Mouse (Mus musculus): ENCODE data around the gene Inpp5a.
"Not testable (repeated sequence)": the region's sequence is repeated elsewhere in the genome, so short reads cannot be mapped to it uniquely, and the experiment has no call there.

The Inpp5a gene

DNA sequence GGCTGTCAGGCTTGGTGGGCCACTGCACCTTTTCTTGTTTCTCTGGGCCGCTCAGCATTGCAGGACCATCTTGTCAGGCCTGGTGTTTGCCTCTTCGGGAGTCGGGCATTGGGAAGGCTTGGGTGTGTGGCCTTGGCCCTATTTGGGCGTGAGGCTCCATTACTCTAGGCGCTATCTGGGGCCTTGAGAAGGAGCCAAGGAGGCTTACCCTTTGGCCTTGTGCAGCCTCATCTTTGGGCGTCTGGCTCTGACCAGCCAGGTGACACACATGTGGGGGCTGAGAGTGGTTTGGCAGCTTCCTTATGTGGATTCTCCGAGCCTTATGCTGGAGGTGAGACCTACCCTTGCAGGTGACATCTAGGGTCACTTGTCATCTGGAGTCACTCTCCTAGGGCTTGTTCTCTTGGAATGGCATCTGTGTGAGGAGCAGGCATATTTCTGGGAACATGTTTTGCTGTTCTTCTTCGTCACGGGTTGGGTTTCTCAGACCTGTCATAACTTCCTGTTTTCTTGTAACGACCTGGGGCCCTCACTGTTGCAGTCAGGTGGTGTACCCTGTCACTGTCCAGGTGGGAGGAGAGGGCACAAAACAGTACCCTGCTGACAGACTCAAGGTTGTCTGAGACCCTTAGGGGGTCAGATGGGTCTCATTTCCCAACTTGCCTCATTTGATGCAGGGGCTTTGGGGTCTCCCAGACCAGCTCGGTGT, 11.2 kb downstream of the Inpp5a start:
- DNase-seq (ENCODE audit: low spot score), result no peak

DNA sequence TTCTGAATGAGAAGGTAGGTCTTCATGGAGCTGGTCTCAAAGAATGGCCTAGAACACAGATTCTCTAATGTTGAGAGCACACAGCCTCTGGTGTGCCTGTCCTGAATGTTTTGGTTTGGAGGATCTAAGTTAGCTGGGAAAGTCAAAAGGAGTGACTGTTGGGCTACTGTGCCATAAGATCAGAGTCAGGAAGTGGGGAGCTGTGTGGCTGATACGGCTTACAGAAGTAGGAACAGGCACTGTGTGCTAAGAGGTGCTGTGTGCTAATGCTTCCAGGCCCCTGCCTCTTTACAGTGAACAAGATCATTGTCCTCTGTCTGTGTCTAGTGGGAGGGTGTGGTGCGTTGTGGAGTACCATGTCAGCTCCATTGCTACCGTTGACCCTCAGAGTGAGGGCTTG, 12.0 kb downstream of the Inpp5a start:
- DNase-seq (ENCODE audit: low spot score), result no peak

DNA sequence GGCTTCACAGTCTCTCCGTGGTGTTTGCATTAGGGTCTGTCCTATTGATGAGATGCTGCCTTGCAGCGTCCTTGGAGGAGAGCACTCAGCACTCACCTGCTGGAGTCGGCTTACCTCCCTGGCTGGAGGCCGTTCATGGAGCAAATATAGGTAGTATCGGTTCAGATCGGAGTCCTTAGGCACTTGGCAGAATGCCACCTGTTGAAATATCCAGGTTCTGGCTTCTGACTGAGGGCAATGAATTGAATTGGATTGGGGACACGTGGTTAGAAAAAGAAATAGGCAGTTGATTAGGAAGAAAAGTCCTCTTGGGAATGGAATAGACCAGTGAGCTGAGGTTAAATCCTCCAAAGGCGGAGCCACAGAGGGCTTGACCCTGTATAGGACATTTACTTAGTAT, 12.9 kb downstream of the Inpp5a start:
- DNase-seq (ENCODE audit: low spot score), result no peak

DNA sequence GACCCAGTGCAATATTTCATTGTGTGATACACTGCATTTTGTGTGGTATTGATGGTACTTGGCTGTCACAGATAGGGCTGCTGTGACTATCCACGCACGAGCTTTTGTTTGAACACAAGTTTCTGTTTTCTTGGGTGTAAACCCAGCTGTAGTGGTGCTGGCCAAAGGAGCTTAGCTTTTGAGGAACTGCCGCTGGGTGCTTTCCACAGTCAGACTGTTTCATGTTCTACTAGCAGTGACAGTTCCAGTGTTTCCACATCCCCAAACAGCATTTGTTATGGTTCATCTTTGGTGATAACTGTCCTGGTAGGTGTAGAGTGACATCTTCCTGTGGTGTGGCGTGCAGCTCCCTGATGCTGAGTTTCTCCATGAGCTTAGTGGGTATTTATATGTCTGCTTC, 13.8 kb downstream of the Inpp5a start:
- no peak for DNase-seq (ENCODE audit: low spot score)

DNA sequence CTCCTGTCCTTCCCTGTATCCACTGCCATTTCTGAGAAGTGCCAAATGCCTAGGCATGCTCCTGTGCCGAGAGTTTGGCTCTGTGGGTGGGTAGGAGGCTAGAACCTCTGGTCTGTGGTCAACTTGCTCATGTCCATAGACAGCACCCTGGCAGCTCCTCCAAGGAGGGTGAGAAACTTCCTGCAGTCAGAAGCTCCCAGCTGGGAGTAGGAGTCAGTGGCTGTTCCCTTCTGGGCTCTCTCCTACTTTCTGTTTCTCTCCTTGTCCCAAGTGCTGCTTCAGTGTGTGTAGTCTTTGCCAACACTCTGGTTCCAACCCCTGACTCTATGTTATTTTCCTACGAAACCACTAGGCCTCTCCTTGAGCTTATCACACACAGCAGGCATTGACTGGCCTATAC, 17.7 kb downstream of the Inpp5a start:
- no peak for DNase-seq (ENCODE audit: low spot score)

DNA sequence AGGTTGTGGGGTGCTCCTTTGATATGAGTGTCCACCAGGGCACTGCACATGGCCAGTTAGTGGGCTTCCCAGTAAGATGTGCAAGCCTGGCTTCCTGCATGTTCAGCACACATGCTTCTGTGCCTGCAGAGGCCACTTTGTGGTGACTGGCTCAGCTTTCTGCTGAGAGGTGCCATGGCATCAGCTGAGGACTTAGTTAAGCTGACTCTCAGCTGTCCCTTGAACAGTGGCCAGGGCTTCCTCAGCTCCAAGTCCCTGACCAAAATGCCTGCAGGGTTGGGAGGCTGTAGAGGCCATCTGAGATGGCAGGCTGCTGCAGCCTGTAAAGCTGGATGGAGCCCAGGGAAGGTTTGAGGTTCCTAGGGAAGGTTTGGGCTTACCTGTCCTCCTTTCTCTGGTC, 19.1 kb downstream of the Inpp5a start:
- DNase-seq (ENCODE audit: low spot score), result no peak

DNA sequence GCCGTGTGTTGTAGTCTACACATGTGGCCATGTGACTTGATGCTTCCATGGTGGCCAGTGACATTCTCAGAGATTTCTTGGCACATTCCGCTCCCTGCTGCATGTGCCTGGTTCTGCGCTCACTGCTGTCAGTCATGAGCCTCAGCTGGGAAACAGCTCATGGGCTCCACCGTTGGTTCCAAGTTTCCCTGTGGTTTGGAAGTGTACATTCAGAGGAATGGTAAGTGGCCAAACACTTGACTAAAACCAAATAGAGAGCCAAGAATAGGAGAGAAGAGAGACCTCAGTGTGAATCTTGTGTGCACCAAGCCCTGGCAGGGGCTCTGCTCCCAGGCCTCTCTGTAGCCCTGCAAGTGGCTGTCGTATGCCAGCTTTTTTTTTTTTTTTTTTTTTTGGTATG, 21.0 kb downstream of the Inpp5a start:
- DNase-seq (ENCODE audit: low spot score), result no peak

DNA sequence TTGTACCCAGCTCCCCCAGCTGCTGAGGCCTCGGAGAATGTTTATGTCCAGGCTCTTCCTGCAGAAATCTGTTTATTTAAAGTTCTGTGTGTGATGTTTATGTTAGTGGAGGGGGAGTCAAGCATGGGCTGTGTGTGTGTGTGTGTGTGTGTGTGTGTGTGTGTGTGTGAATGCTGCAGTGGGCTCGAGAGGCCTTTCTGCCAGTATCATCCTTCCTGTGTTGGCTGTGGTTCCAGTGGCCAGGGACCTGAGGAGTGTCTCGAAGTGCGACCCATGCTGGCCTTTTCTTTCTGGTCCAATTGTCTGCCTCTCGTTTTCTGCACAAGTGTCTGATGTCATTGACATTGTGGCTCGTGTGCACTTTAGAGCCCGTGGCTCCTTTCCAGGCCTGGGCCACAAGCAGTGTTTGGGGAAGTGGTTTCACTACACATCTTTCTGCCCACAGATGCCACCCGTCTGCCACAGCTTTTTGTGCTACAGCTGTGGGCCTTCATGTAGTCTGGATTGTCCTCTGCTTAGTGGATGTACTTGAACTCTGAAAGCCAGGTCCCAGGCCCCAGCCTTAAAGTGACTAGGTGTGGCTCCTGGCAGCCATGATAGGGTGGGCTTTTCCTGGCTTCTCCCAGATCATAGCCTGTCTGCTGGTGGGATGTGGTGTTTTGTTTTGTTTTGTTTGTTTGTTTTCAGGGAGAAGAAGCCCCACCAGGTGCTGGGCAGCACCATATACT, 23.5 kb downstream of the Inpp5a start:
- no peak for DNase-seq (ENCODE audit: low spot score)

DNA sequence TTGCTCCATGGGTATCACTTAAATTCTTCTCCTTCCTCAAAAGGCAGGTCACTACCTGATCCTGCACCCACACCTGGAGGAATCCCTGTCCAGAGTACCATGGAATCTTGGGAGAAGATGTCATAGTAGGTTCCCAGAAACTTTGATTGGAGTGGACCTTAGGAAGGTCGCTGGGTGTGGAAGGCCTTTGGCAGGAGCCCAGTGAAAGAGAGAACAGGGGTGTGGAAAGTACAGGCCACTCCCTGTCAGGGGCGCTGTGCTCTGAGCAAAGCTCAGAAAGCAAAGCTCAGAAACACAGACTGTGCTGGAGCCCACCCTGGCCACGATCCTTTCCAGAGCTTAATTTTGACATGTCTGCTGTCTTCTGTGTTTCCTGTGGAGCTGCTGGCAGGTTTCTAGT, 24.5 kb downstream of the Inpp5a start:
- DNase-seq (ENCODE audit: low spot score), result no peak

DNA sequence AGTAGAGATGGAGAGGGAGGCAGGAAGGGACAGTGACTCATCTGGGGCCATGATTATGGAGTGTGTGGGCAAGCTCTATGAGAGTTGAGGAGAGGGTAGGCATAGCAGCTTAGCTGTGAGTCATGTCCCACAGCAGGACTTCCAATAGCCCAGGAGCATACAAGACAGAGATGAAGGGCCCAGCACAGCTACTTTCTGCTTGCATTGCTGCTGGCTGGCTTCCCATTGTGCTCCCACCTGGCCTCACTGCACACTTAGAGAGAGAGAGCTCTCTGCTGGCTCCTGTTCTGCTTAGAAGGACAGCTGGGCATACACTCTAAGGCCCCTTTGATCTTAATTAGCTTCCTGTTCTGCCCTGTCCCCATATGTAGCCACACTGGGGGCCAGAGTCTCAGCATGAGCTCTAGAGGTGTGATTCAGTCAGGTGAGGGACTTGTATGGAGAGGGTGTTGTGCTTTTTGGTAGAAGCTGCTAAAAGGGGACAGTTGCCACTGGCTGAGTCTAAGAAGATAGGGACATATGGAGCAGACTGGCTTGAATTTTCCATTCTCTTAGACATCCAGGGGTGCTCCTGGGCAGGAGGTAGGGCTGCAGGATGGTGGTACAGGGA, 26.8 kb downstream of the Inpp5a start:
- DNase-seq (ENCODE audit: low spot score), result no peak

DNA sequence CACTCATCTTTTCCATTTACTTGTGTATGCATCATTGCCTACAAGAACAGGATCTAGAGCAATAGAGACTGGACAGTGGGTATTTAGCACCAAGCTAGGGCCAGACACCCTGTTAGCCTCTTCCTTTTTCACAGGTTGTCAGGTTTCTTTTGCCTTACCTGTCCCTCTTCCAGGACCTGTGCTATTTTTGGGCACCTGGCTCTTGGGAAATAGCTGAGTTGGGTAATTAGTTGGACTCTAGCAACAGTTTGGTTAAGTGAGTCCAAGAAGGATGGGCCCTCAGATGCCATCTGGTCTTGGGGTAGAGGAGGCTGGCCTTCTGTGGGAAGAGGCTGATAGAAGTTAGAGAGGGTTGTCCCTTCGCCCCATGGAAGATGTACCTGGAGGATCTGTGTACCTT, 29.5 kb downstream of the Inpp5a start:
- DNase-seq (ENCODE audit: low spot score), result no peak

DNA sequence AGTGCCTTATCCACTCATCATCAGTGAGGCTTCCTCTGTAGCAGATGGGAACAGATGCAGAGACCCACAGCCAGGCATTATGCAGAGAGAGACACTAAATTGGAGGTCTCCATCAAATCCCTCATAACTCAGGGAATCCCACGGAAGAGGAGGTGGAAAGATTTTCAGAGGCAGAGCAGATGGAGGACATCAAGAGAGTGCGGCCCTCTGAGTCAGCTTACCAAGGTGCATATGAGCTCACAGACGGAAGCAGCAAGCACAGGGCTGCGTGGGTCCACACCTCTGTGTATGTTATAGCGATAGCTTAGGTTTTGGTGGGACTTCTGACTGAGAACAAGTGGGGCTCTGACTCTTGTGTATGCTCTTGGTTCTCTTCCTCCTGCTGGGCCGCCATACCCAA, 33.9 kb downstream of the Inpp5a start:
- no peak for DNase-seq (ENCODE audit: low spot score)

DNA sequence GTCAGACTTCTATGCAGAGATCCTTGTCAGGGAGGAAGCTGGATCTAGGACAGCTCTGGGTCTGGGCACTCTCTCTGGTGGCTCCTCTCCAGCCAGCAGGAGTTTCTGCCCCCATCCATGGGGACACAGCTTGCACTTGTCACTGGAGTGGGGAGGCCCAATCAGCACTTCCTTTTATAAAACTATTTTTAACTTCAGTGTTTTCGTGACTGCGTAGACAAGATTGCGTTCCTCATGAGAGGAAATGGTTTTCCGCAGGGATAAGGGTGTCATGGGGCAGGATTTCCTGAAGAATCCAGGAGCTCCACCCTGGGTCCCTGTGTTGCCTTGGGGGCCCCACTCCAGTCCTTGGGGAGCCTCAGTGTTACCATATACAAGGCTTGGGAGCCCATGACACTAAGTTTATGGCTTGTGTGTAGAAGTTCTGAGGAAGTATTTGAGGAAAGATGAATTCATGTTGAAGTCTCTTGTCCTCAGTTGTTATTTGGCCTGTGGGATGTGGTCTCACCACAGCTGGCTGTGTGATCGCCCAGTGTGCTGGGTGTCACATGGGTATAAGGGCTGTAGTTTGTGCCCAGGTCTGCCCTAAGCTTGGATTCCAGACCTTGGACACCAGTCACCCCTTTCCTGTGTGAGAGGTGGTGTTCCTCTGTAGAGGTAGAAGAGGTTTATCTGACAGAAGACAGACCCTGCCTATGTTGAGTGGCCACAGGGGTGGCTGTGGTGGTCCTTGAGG, 45.4 kb downstream of the Inpp5a start:
- DNase-seq (ENCODE audit: low spot score), result no peak

DNA sequence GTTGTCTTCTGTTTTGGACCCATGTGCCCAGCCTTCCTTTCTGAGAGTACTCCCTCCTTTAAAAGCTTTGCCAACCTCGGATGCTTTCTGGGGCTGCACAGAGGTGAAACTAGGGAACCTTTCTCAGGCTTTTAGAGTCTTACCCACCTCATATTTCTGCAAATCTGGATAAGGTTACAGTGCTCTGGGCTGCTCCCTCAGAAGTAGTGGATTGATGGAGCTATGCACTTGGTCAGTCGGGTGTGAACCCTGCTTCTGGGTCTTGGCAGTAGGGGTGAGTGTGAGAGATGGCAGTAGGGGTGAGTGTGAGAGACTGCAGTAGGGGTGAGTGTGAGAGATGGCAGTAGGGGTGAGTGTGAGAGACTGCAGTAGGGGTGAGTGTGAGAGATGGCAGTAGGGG, 46.0 kb downstream of the Inpp5a start:
- DNase-seq (ENCODE audit: low spot score), result not testable (repeated sequence)

DNA sequence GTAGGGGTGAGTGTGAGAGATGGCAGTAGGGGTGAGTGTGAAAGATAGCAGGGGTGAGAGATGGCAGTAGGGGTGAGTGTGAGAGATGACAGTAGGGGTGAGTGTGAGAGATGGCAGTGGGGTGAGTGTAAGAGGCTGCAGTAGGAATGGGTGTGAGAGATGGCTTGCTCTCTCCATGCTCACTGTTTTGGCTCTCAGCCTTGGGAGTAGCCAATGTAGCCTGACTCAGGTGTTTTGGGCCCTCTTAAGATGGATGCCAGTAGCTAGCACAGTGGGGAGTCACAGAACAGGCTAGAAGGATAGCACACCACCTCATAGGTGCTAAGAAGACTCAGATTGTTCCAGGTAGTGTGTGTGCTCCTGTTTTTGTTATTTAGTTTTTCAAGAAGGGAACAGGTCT, 46.8 kb downstream of the Inpp5a start:
- DNase-seq (ENCODE audit: low spot score), result no peak

DNA sequence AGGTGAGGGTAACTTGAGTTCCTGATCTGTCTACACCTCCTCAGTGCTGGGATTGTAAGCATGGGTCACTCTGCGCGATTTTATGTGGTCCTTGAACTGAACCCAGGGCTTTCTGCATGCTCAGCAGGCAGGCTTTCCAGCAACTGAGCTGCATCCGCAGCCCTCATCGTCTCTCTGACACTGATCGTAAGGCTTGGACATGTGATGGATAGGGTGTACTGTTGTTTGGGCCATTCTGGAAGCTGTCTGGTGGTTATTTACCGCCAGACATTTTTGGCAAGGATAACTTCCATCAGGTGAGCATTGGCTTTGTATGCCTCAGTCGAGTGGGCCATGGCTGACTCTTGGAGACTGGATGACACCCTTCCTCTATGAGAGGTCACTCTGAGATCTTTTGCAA, 48.0 kb downstream of the Inpp5a start:
- DNase-seq (ENCODE audit: low spot score), result no peak

DNA sequence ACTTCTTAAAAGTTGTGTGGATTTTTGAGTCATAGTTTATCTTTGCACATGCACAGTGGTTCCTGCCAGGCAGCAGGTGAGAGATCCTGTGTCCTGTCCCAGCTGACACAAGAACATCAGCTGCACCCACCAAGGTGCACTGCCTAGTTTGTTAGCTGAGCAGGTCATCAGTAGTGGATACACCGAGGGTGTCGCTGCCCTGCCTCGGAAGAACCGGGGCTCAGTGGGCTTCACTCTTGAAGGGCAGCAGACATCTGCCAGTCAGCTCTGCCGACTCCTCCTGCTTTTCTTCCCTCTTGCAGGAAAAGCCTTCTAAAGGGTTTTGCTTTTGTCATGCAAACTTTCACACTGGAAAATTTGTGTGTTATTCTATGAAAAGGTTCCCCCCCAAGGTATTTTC, 48.6 kb downstream of the Inpp5a start:
- DNase-seq (ENCODE audit: low spot score), result no peak

DNA sequence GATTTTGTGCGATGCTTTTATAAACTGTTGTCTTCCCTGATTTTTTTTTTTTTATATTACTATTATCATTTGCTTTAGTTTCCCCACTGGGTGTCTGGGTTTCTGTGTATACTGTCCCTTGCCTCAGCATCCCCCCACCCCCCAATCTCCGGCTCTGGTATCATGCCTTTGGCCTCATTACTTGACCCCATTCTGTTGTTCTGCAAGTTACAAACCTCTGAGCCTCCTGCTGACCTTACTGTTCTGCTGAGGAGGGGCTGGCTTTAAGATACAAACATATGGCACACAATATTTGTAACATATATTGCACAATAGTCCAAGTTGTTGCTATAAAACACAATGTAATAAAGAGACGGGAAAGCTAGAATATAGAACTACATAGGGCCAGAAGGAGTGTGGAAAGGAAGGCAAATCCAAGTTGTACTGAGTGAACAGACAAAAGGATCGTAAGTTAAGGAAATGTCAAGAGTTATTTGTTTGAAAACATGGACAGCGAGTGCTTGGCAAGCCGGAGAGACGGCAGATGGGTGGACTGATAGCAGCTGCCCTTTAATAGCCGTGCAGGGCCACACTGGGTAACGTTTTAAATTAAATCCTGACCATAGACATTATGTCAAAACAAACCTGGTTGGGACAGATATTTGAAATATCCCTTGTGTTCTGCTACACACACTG, 49.2 kb downstream of the Inpp5a start:
- DNase-seq (ENCODE audit: low spot score), result no peak

DNA sequence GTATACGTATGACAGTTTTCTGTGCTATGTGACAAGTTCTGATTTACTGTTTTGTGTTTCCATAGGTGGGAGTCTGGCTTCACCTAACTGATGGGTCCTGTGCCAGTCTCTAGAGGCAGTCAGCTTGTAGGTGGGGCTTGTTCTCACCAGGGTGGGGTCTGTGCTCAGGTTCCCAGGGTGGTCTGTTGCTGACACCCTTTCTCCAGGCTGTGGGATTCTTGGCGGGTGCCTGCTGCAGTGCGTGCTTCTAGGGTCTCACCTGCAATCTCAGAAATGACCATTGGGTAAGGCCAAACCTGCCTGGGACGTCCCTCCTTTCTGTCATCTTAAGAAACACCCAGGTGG, 49.7 kb downstream of the Inpp5a start:
- no peak for DNase-seq (ENCODE audit: low spot score)

DNA sequence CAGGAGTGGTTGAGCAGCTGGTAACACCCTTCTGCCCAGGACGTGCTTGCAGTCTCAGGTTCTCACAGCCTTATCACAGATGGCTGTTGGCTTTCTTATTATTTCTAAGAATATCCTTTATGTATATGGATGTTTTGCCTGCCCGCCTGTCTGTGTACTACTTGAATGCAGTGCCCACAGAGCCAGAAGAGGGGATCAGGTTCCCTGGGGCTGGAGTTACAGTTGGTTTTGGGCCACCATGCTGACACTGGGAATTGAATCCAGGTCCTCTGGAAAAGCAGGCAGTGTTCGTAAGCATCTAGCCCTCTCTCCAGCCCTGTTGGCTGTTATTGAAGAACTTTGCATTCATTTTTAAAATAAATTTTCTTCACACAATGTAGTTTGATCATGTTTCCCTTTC, 50.1 kb downstream of the Inpp5a start:
- DNase-seq (ENCODE audit: low spot score), result no peak

DNA sequence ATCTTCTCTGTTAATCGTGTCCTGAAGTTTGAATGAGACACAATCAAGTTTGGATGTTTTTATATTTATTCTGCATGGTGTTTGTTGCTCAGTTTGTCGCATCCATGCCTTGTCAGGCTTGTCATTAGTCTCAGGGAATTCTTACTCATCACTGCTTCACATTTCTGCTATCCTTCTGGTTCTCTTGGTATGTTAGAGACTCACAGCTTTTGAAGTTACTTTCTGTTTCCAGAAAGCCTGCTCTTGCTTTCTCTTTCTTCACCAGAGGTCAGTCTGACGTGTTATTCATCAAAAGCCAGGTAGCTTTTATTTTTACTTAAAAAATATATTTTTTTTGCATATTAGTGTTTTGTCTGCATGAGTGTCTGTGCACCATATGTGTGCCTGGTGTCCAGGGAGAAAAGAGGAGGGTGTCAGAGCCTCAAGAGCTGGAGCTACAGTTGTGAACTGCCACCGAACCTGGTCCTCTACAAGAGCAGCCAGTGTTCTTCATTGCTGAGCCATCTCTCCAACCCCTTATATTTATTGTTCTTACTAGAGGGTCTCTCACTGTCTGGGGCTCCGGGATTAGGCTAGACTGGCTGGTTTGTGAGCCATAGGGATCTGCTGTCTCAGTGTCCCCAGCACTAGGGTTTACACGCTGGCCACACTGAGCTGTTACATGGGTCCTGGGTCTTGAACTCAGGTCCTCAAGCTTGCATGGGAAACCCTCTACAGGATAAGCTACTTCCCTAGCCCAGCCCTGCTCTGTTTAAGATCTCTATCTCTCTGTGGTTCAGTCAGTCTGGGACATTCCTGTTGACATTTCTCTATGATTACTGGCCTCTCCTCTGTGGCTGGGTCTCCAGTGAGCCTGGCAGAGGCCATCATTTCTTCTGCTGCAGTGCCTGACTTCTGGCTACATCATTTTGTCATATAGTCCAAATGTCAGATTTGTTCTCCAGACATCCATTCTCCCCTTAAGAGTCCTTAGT, 51.3 kb downstream of the Inpp5a start:
- no peak for DNase-seq (ENCODE audit: low spot score)

Measured in ovary, postnatal 10 days (tissue).